Mouse (Mus musculus) left cerebral cortex, adult 2 months (tissue): ENCODE data around the gene Fam104a. TPM values are rescaled to one million over a fixed set of nuclear protein-coding genes. Genes with fewer than 3 reads are reported as not detected.
A peak's percentile ranks its signal among the peaks of the same experiment; 100 is the strongest.

Source experiments
- DNase-seq, 2 experiments: peaks; one replicate each; pipeline ENCODE4 v3.0.0; 2021 to 2022; ENCODE audit warnings: low spot score in 2 of 2, mixed read lengths in 1 of 2; ENCODE audit errors: extremely low spot score in 1 of 2
- H3K27ac ChIP-seq: fragments of 200-600 bp; 2 replicates; pipeline ENCODE4 v1.8.1; 2022
- H3K4me3 ChIP-seq: fragments of 200-600 bp; 2 replicates; pipeline ENCODE4 v1.8.1; 2022
- CTCF ChIP-seq: fragments of 200-600 bp; IDR thresholded peaks from 2 replicates; pipeline ENCODE4 v1.8.1; 2022; ENCODE audit warnings: antibody characterized with exemption, mild to moderate bottlenecking, moderate library complexity
- intact Hi-C: fragments of 180-260 bp; cut with DNase I; formaldehyde crosslinking; loops from one replicate; pipeline ENCODE4 v1.15.1; 2025
- long read RNA-seq, 2 experiments: library from polyadenylated mRNA; stranded (forward); transcript quantifications; one replicate each; pipeline ENCODE4 v2.0.0; 2021; ENCODE audit warnings: borderline mapping rate in 2 of 2
- total RNA-seq, 2 experiments: library from RNA; stranded (reverse); gene quantifications; 2 replicates each; pipeline ENCODE4 v1.2.3; 2021

Fam104a gene
- total RNA-seq = 10 to 100 TPM; 31.2 to 31.4 TPM
- long read RNA-seq, experiment 1, transcript Fam104a-201 (3 exons, 2,619 nt) = major isoform, 67 of 89 reads
- long read RNA-seq, experiment 1, partial matches to known transcripts = 10 of 89 reads
- long read RNA-seq, experiment 1, other reads (novel, unspliced or antisense) = 12 of 89 reads
- long read RNA-seq, experiment 2, transcript Fam104a-201 (3 exons, 2,619 nt) = major isoform, 33 of 53 reads
- long read RNA-seq, experiment 2, partial matches to known transcripts = 0 of 53 reads
- long read RNA-seq, experiment 2, other reads (novel, unspliced or antisense) = 20 of 53 reads

DNA sequence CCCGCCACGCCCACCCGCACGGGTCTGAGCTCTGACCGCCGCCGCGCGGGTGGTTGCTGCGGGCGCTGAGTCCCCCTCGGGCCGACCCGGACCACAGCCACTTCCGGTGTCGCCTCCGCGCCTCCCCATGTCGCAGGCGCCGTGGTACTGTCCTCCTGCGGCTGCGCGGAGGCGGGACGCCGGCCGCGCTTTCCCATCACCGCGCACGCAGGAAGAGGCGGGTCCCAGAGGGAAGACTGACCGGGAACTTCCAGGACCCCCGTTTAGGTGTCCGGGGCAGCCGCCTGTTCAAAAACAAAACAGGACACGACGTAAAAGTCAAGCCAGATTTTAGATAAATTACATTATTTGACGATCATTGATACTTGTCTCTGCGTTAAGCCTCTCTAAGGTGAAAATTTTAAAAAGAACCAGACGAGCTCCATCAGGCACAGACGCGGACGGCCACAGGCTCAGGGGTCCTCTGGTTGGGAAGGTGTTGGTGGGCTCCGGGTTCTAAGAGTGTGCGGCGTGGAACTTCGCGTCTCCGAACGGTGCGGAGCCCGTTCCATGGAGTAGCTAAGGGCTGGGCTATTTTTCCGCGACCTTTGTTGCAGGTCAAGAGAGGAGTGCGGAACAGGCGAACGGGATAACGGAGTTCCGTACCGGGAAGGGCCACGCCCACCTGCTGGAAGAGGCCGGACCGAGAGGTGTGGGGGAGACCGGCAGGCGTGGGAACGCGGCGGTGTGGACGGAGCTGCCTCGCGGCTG is at the start of gene Fam104a, which contains the start of gene D11Wsu47e:
Gene Fam104a, minus strand, starts transcription at position 199 of the 750 bp plus-strand sequence.
Gene D11Wsu47e, plus strand, starts transcription at position 456 of the 750 bp plus-strand sequence.
- TF ChIP-seq CTCF = no peak
- intact Hi-C loops = loop anchor here (1.0 kb wide), 1 partner anchor 35 kb away; the partner anchor contains the start of gene Cog1
- Histone ChIP-seq H3K27ac (peak within 1 kb of the TSS; percentile 93), H3K4me3 (peak within 1 kb of the TSS; percentile 75)
- DNase-seq = peak; percentile 95

DNA sequence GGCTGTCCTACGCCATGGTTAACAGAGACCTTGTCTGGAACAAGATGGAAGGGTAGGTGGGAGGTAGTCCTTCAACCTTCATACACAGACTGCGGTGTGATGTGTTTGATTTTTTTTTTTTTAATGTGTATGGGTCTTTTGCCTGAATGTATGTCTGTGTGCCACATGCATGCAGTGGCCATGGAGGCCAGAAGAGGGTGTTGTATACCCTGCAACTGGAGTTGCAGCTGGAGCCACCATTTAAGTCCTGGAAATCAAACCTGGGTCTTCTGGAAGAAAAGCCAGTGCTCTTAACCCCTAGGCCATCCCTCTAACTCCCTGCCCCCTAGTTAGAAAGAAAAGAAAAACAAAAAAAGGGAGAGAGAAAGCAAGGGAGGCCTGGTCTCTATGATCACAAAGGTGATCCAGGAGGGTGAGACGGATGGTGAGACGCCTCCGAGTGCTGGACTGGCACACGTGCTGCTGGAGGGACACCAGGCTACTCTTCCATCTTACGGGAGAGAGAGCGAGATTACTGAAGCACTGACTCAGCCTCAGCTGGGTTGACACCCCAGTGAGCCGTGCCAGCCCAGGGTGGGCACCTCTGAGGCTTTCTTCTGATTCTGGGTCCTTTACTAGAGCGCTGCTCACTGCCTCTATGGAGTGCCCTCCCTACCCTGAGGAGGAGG is 48.1 kb upstream of the Fam104a start:
- DNase-seq = no peak
- TF ChIP-seq CTCF = peak; percentile 10
- Histone ChIP-seq H3K4me3 (no peak overlapping the region), H3K27ac (no peak overlapping the region)
- intact Hi-C loops = no loop called here

DNA sequence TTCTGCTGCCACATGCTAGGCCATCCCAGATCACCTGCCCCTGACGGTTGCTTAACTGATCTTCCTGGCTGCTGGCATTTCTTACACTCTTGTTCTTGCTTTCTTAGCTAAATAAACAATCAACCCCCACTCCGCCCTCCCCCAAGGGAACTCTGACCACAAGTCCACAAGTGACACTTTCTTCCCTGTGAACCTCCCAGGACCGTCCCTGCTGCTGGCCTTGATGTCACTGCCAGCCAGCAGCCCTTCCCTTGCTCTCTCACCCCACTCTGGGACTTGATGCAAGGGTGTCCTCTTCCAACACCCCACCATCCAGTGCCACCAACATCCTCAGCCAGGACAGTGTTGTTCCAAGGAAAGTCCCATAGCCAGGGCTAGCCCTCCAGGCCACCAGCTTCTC is 46.9 kb upstream of the Fam104a start:
- no peak for DNase-seq
- TF ChIP-seq CTCF = no peak
- no peak overlapping the region for H3K27ac ChIP-seq
- intact Hi-C loops = no loop called here
- no peak overlapping the region for H3K4me3 ChIP-seq

DNA sequence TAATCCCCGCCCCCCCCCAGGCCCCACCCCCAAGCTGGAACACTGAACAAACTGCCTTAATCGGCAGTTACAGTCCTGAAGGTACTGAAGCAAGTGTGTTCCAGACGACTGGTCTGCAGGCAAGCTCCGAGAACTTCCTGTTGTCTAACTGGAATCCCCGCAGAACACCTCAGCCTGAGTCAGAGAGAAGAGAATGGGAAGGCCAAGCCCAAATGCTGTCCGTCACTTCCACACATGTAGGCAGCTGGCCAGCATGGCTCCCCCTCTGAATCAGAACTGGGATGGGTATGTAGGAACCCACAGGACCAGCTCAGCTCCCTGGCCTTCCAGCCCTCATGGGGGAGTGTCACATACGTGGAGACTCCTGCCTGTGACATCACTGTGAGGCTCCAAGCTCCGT is 46.0 kb upstream of the Fam104a start:
- Histone ChIP-seq H3K4me3 (no peak overlapping the region), H3K27ac (no peak overlapping the region)
- no peak for TF ChIP-seq CTCF
- intact Hi-C loops = loop anchor here (10.0 kb wide), 1 partner anchor 735 kb away; no protein-coding TSS in a partner anchor
- no peak for DNase-seq

DNA sequence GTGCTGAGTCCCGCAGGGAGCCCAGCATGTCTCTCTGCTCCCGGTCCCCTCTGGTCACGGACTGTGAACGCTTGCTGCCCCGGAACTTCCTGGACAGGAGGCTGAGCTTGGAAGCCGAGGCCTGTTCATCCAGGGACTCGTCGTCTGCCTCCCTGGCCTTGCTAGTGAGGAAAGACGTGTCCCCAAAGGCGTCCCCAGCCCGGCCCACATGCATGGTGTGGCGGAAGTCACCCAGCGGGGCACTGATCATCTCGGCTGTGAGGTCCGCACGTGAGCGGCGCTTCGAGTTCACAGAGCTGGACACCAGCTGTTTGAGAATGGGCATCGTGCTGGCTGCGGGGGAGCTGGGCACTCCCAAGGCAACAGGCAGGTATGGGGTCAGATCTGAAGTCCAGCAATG is 45.3 kb upstream of the Fam104a start:
- intact Hi-C loops = loop anchor here (10.0 kb wide), 1 partner anchor 736 kb away; no protein-coding TSS in a partner anchor
- DNase-seq = no peak
- Histone ChIP-seq H3K4me3 (no peak overlapping the region), H3K27ac (no peak overlapping the region)
- no peak for TF ChIP-seq CTCF

DNA sequence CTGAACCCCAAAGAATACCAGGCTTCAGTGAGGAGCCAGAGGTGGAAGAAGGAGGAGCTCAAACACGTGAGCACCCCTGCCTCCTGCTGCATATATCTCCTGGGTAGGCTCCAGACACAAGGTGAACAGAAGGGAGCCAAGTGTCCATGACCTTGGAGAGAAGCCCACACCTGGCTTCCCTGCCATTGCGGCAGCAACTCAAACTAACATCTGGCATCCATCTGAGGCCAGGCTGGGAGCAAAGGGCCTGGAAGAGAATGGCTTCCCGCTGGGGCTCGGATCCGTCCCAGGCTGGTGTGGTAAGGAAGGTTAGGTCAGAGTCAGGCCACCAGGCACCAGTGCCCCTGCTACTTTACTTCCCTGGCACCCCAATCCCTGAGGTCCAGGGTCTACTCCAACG is 44.0 kb upstream of the Fam104a start:
- Histone ChIP-seq H3K4me3 (no peak overlapping the region), H3K27ac (peak overlapping the region; percentile 11; the same call in 1 of the 2 replicates)
- intact Hi-C loops = loop anchor here (10.0 kb wide), 1 partner anchor 737 kb away; no protein-coding TSS in a partner anchor
- no peak for DNase-seq
- TF ChIP-seq CTCF = no peak

DNA sequence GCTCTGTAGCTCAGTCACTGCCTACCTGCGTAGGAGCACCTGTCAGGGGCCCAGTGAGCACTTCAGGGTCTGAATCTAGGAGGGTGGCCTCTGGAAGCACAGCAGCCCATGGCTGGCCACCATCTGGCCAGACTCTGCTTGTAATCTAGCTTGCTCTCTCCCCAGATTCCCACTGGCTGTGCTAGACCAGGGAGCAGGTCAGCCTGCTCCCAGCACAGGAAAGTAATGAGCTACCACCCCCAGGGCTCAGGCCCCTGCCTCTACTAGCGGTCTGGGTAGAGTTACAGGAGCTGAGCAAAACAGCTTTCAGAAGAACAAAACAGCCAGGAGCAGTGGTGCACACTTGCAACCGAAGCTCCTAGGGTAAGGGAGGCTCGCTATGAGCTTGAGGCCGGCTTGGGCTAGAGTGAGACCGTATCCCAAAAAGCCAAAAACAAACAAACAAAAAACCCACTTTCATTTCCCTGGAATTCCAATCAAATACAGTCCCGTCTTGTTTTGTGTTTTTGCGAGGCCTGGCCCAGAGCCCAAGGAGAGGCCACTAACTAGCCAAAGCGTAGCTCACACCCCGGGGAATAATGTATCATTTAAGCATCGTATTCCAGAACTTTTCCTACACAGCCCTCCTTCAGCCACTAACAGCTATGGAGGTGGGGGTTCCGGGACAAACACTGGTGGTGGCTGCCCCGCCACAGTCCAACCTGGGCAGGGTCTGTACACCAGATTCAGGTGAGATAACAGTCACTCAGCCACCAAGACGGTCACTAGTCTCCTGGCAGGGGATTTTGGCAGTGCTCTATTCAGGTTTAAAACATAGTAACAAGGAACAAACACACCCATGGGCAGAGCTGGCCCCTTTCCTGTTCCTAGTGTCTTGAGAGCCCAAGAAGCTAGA is 43.3 kb upstream of the Fam104a start:
- Histone ChIP-seq H3K4me3 (no peak overlapping the region), H3K27ac (peak overlapping the region; percentile 11; the same call in 1 of the 2 replicates)
- DNase-seq = no peak
- intact Hi-C loops = loop anchor here (10.0 kb wide), 1 partner anchor 738 kb away; no protein-coding TSS in a partner anchor
- no peak for TF ChIP-seq CTCF

DNA sequence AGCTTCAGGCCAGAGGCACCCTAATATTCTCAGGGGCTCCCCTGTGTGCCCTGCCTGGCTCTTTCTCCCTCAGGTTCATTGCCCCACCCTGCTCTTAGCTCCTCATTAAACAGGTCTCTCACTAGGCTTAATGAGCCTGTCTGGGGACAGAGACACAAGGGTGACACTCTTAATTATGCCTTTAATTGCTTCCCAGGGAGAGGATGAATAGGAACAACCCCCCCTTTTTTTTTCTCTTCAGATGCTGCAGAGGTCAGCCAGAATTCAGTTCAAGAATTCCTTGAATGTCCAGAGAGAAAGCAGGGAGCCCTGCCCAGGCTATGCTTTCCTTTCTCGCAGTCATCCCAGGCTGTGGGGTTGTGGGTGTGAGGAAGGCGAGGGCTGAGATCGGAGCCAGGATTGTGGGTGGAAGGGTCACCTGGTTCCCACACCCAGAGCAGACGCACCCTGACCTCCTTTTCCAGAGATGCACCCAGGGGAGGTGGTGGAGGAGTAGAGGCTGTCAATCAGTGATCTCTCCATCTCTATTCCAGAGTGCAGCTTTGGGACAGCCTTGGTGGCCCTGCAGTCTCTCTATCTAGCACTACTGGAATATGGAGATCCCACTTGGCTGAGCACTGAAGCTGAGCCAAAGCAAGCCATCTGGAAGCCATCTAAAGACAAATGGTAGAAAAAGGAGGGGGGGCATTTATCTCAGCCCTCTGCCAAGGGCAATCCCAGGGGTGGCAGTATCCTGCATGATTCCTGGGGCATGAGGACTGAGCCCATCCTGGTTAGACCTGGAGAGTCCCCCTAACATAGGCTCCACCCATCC is 41.5 kb upstream of the Fam104a start:
- TF ChIP-seq CTCF = no peak
- no peak overlapping the region for H3K27ac ChIP-seq
- intact Hi-C loops = loop anchor here (10.0 kb wide), 1 partner anchor 739 kb away; no protein-coding TSS in a partner anchor
- no peak overlapping the region for H3K4me3 ChIP-seq
- no peak for DNase-seq

DNA sequence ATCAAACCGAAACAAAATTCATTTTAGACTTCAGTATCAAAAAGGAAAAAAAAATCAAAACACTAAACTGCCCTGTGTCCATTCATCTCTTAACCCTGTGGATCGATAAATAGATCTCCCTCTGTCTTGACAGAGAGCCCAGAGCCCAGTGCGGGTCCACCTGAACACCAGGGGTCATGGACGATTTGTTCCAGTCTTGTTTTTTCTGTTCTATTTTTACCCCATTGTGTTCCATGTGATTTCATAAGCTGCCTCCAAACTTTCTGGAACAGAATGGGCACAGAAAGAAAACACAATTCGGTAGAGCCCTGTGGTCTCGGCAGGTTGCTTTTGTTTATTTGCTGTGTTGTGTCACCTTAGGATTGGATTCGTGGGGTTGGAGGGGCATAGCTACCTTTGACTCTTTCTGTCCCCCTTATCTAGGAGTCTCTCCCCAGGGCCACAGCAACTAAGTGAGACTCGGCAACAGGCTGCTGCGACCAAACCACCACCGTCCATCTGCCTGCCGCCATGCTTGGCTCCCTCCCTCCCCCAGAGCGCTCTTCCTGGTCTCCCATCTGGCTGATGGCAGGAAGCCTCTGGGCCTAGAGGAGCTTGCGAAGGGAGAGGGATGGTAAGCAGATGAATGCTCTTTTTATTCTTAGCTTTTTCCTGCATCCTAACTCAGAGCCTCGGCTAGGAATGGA is 38.6 kb upstream of the Fam104a start:
- no peak; the same call in 1 of the 2 replicates for TF ChIP-seq CTCF
- intact Hi-C loops = loop anchor here (10.0 kb wide), 1 partner anchor 742 kb away; no protein-coding TSS in a partner anchor
- Histone ChIP-seq H3K27ac (0 out of 2 replicates have a peak overlapping the region, but pooled peaks have one; percentile 1), H3K4me3 (no peak overlapping the region)
- no peak for DNase-seq
